Mouse (Mus musculus) CH12.LX (cell line): ENCODE data around the gene 1700020A23Rik.

ENCODE experiments used
- CTCF ChIP-seq, 2 experiments: IDR thresholded peaks in 1 of 2; conservative IDR thresholded peaks in 1 of 2; 2 replicates each; pipeline ENCODE4 v1.5.1; 2011 to 2012; ENCODE audit warnings: low read depth in 2 of 2, low read length in 2 of 2, improper control_type of control experiment in 1 of 2, inconsistent platforms in 1 of 2, mild to moderate bottlenecking in 1 of 2, moderate library complexity in 1 of 2
- POLR2A ChIP-seq: IDR thresholded peaks from 2 replicates; pipeline ENCODE4 v1.6.1; 2011; ENCODE audit warnings: low read depth, mild to moderate bottlenecking, improper control_type of control experiment, low read length
- SIN3A ChIP-seq: IDR thresholded peaks from 2 replicates; pipeline ENCODE4 v1.6.1; 2012; ENCODE audit warnings: low read length, improper control_type of control experiment, inconsistent platforms
- ZNF384 ChIP-seq: IDR thresholded peaks from 2 replicates; pipeline ENCODE4 v1.6.1; 2012; ENCODE audit warnings: low read depth, low read length, improper control_type of control experiment, inconsistent platforms

DNA sequence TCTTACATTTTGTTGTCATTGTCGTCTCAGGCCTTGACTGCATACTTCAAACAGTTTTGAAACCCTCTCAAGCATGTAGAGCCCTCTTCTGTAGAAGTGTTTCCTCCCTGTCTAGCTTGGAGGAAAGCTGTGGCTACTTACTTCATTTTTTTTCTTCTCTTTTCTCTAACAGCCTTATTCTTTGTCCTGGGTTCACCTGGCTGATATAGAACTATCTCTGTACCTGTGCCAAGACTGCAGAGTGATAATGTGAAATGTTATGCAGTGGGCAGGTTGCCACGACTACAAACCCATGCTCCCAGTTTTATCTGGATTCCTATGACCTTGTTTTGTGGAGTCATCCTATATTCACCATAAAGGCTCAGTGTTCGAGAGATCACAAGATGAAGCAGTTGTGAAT is 25.4 kb downstream of the 1700020A23Rik start:
- TF ChIP-seq CTCF (conservative IDR thresholded peaks at IDR 0.05 in 1 of 2, IDR thresholded peaks at IDR 0.05 in 1 of 2; ENCODE audit: low read depth in 2 of 2, low read length in 2 of 2) = no peak
- TF ChIP-seq SIN3A = no peak
- TF ChIP-seq ZNF384 = no peak
- TF ChIP-seq POLR2A = no peak
